Mouse (Mus musculus) c-Kit-positive CD71-negative TER-119-negative erythroid progenitor cells, embryonic 14.5 days (primary cell): Measurements from ENCODE around the gene Tas2r144.

Experiments used
- DNase-seq: peaks from one replicate; pipeline ENCODE4 v3.0.0-alpha.2; 2013; ENCODE audit warnings: low read depth

Tas2r144 gene

GRCm38 (mm10) chr6:42215028-42215427 is at the start of gene Tas2r144:
Gene Tas2r144, plus strand, starts transcription at chr6:42215328.
- DNase-seq: no peak

- DNase-seq: no peak
Measured at GRCm38 (mm10) chr6:42182462-42182861, 32.7 kb upstream of the Tas2r144 start.

- DNase-seq: no peak
Measured at GRCm38 (mm10) chr6:42186230-42186629, 28.9 kb upstream of the Tas2r144 start.

GRCm38 (mm10) chr6:42197710-42198109 is 17.4 kb upstream of the Tas2r144 start:
- DNase-seq: no peak

GRCm38 (mm10) chr6:42199498-42199897 is 15.6 kb upstream of the Tas2r144 start:
- DNase-seq: no peak

- DNase-seq: no peak
Measured at GRCm38 (mm10) chr6:42222286-42222685, 7.2 kb downstream of the Tas2r144 start.

GRCm38 (mm10) chr6:42225046-42225445 is 9.9 kb downstream of the Tas2r144 start:
- DNase-seq: no peak

GRCm38 (mm10) chr6:42227240-42228101 is 12.3 kb downstream of the Tas2r144 start:
- peak; percentile 73 for DNase-seq

- DNase-seq: no peak
Measured at GRCm38 (mm10) chr6:42229610-42230009, 14.5 kb downstream of the Tas2r144 start.

GRCm38 (mm10) chr6:42231191-42231590 is 16.1 kb downstream of the Tas2r144 start:
- no peak for DNase-seq

- no peak for DNase-seq
Measured at GRCm38 (mm10) chr6:42237276-42237805, 22.2 kb downstream of the Tas2r144 start.

- no peak for DNase-seq
Measured at GRCm38 (mm10) chr6:42241311-42242045, 26.4 kb downstream of the Tas2r144 start.

- peak; percentile 86 for DNase-seq
Measured at GRCm38 (mm10) chr6:42245711-42246353, 30.7 kb downstream of the Tas2r144 start, which contains the start of gene Gstk1. Gene Gstk1, plus strand, starts transcription at chr6:42245935.

- no peak for DNase-seq
Measured at GRCm38 (mm10) chr6:42247173-42247572, 32.0 kb downstream of the Tas2r144 start.

- DNase-seq: no peak
Measured at GRCm38 (mm10) chr6:42247981-42248380, 32.9 kb downstream of the Tas2r144 start.

GRCm38 (mm10) chr6:42251791-42252190 is 36.7 kb downstream of the Tas2r144 start:
- DNase-seq: no peak

- DNase-seq: no peak
Measured at GRCm38 (mm10) chr6:42253103-42253502, 38.0 kb downstream of the Tas2r144 start.

GRCm38 (mm10) chr6:42257303-42257863 is 42.3 kb downstream of the Tas2r144 start:
- DNase-seq: peak; percentile 50

GRCm38 (mm10) chr6:42260430-42260829 is 45.3 kb downstream of the Tas2r144 start:
- no peak for DNase-seq

GRCm38 (mm10) chr6:42261524-42262170 is 46.5 kb downstream of the Tas2r144 start, which contains the start of gene Tmem139:
Gene Tmem139, plus strand, starts transcription at chr6:42261970.
- DNase-seq: no peak

- peak; percentile 96 for DNase-seq
Measured at GRCm38 (mm10) chr6:42264626-42265312, 49.6 kb downstream of the Tas2r144 start, which contains the start of gene Casp2. Gene Casp2, plus strand, starts transcription at chr6:42264985.
